Mouse (Mus musculus): ENCODE data around the gene Stap2. TPM values are rescaled to one million over a fixed set of nuclear protein-coding genes. Genes with fewer than 3 reads are reported as not detected.

Stap2 gene
- polyA plus RNA-seq (2014; fragmentation: Nextera tagmentation; extraction: Ambion mirVana): 5.1 and 5.5 TPM in 2 replicates

DNA sequence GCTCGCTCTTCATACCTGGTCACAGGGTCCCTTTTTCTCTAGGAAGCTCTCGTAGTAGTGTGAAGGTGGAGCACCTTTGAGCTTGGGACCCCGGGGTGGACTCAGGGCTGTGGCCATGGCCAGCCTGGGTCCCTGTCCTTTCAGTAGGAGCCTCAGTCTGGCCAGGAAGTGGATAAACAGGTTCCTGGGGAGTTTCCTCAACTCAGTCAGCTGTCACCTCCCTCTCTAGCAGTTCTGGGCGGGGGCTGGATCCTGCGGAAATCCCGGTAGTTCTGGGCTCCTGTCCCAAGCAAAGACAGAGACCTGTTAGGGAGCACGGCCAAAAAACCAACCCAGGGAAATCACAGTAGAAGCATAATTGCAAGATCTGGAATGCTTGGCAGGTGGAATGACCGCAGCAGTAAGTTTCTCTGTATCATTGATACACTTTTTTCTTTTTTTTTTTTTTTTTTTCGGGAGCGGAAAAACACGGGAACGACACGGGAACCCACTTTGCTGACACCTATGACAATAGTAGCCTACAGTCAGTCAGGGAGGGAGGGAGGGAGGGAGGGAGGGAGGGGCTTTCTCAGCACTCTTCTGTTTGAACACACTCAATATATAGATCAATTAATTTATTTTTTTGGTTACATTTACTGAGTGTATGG lies at the start of gene Stap2, which contains the start of gene Mpnd:
Gene Stap2 (minus strand): TSS at position 170 of the 647 bp plus-strand sequence.
Gene Mpnd (plus strand): TSS at position 297 of the 647 bp plus-strand sequence.
- Histone ChIP-seq H3K27me3 (ENCODE audit: control insufficient read depth, insufficient read depth, low read length) (peaks cover 3% of the 10 kb centered on the region; the same call in 1 of the 2 replicates), H3K4me2 (ENCODE audit: low read length) (no peak within 1 kb of the TSS), H3K9ac (replicated peaks; ENCODE audit: low read length) (no peak within 1 kb of the TSS), H3K36me3 (ENCODE audit: control insufficient read depth, insufficient read depth, low read length) (no peaks in the 10 kb centered on the region), H3K9me3 (ENCODE audit: control insufficient read depth, low read length) (no peaks in the 10 kb centered on the region), H3K4me3 (replicated peaks; ENCODE audit: low read depth, low read length) (no peak within 1 kb of the TSS), H3K4me1 (ENCODE audit: control insufficient read depth, insufficient read depth, low read length) (peaks cover 12% of the 10 kb centered on the region), H3K27ac (replicated peaks; ENCODE audit: low read depth, low read length) (no peak within 1 kb of the TSS)
- ATAC-seq (ENCODE audit: low FRiP score, low TSS enrichment): no peak
- peak; percentile 84 for DNase-seq
- 55% methylated on average over 13 of the region's 13 CpGs for WGBS

GRCm38 (mm10) chr17:56054938-56055337 lies 49.6 kb upstream of the Stap2 start:
- Histone ChIP-seq H3K4me3 (replicated peaks; ENCODE audit: low read depth, low read length) (no peak overlapping the region), H3K9me3 (ENCODE audit: control insufficient read depth, low read length) (no peaks in the 10 kb centered on the region), H3K27me3 (ENCODE audit: control insufficient read depth, insufficient read depth, low read length) (no peaks in the 10 kb centered on the region), H3K36me3 (ENCODE audit: control insufficient read depth, insufficient read depth, low read length) (peaks cover 17% of the 10 kb centered on the region), H3K4me2 (ENCODE audit: low read length) (no peak overlapping the region), H3K4me1 (ENCODE audit: control insufficient read depth, insufficient read depth, low read length) (no peaks in the 10 kb centered on the region), H3K9ac (replicated peaks; ENCODE audit: low read length) (no peak overlapping the region), H3K27ac (replicated peaks; ENCODE audit: low read depth, low read length) (no peak overlapping the region)
- no peak for DNase-seq
- no peak for ATAC-seq (ENCODE audit: low FRiP score, low TSS enrichment)

GRCm38 (mm10) chr17:56051369-56051768 lies 46.0 kb upstream of the Stap2 start:
- Histone ChIP-seq H3K9me3 (ENCODE audit: control insufficient read depth, low read length) (no peaks in the 10 kb centered on the region), H3K4me1 (ENCODE audit: control insufficient read depth, insufficient read depth, low read length) (no peaks in the 10 kb centered on the region), H3K4me2 (ENCODE audit: low read length) (no peak overlapping the region), H3K9ac (replicated peaks; ENCODE audit: low read length) (no peak overlapping the region), H3K4me3 (replicated peaks; ENCODE audit: low read depth, low read length) (no peak overlapping the region), H3K36me3 (ENCODE audit: control insufficient read depth, insufficient read depth, low read length) (peaks cover 15% of the 10 kb centered on the region), H3K27ac (replicated peaks; ENCODE audit: low read depth, low read length) (no peak overlapping the region), H3K27me3 (ENCODE audit: control insufficient read depth, insufficient read depth, low read length) (no peaks in the 10 kb centered on the region)
- WGBS: 92% methylated on average over 5 of the region's 5 CpGs
- DNase-seq (no peak), ATAC-seq (ENCODE audit: low FRiP score, low TSS enrichment) (no peak)

DNA sequence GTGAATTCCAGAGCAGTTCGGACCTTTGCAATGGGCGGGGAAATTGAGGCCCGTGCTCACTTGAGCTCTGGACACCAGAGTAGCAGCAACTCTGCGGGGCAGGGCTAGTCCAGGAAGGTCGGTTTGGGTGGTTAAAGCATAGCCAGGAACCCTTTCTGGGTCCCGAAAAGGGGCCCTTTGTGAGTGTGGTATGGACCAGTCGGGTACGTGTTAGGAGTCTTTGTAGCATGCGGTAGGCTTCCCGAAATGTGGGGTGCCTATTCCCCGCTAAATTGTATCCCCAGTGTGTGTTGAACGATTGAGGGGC lies 35.4 kb upstream of the Stap2 start:
- H3K36me3 ChIP-seq (ENCODE audit: control insufficient read depth, insufficient read depth, low read length): peaks cover 2% of the 10 kb centered on the region; the same call in 1 of the 2 replicates
- H3K27me3 ChIP-seq (ENCODE audit: control insufficient read depth, insufficient read depth, low read length): no peaks in the 10 kb centered on the region
- H3K27ac ChIP-seq (replicated peaks; ENCODE audit: low read depth, low read length): no peak overlapping the region
- H3K4me1 ChIP-seq (ENCODE audit: control insufficient read depth, insufficient read depth, low read length): peaks cover 8% of the 10 kb centered on the region; the same call in 1 of the 2 replicates
- peak overlapping the region; percentile 77 for H3K4me3 ChIP-seq (replicated peaks; ENCODE audit: low read depth, low read length)
- DNase-seq (no peak), ATAC-seq (ENCODE audit: low FRiP score, low TSS enrichment) (no peak)
- 3% methylated on average over 12 of the region's 12 CpGs for WGBS
- H3K4me2 ChIP-seq (ENCODE audit: low read length): peak overlapping the region; percentile 91
- no peaks in the 10 kb centered on the region for H3K9me3 ChIP-seq (ENCODE audit: control insufficient read depth, low read length)
- peak overlapping the region; percentile 60 for H3K9ac ChIP-seq (replicated peaks; ENCODE audit: low read length)

DNA sequence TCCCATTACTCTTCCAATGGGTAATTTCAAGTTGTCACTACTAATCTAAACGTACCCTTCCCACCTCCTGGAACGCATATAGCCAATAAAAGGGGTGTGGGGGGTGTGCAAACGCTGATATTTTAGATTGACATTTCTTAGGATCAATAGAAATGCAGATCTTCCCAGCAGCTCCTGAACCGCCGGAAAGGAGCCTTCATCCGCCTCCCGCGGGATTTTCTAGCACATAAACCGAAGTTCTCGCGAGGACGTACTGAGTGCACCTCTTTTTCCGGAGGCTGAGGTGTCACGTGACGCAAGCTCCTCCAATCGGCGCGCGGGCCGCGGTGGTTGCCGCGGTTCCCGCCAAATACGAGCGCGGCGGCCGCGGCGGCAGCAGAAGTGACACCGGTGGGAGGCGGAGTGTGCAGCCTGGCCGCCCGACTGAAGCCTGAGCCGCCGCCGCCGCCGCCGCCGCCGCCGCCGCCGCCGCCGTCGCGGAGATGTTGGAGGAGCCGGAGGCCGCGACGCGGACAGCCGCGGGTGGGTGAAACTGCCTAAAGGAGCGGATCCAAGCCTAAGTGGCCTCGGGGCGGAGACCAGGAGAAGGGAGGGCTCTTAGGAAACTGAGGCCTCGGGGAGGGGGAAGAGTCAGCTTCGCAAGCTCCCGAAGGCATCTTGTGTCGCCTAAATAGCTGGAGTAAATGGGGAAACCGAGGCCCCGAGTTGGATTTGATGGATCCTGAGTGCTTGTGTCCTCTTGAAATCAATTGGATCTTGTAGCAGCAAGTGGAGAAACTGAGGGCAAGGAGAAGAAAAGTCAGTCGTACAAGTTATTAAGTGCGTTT lies 34.9 kb upstream of the Stap2 start, which contains the start of gene Chaf1a:
Gene Chaf1a (plus strand): TSS at position 410 of the 827 bp plus-strand sequence.
- Histone ChIP-seq H3K27ac (replicated peaks; ENCODE audit: low read depth, low read length) (peak within 1 kb of the TSS; percentile 76), H3K27me3 (ENCODE audit: control insufficient read depth, insufficient read depth, low read length) (no peaks in the 10 kb centered on the region), H3K36me3 (ENCODE audit: control insufficient read depth, insufficient read depth, low read length) (peaks cover 2% of the 10 kb centered on the region; the same call in 1 of the 2 replicates), H3K4me3 (replicated peaks; ENCODE audit: low read depth, low read length) (peak within 1 kb of the TSS; percentile 77), H3K9me3 (ENCODE audit: control insufficient read depth, low read length) (no peaks in the 10 kb centered on the region), H3K4me1 (ENCODE audit: control insufficient read depth, insufficient read depth, low read length) (peaks cover 13% of the 10 kb centered on the region), H3K9ac (replicated peaks; ENCODE audit: low read length) (peak within 1 kb of the TSS; percentile 60), H3K4me2 (ENCODE audit: low read length) (peak within 1 kb of the TSS; percentile 91)
- under 1% methylated on average over 68 of the region's 68 CpGs for WGBS
- DNase-seq: peak; percentile 100
- ATAC-seq (ENCODE audit: low FRiP score, low TSS enrichment): peak; percentile 87

GRCm38 (mm10) chr17:56039345-56039744 lies 34.0 kb upstream of the Stap2 start:
- Histone ChIP-seq H3K36me3 (ENCODE audit: control insufficient read depth, insufficient read depth, low read length) (peaks cover 8% of the 10 kb centered on the region), H3K27me3 (ENCODE audit: control insufficient read depth, insufficient read depth, low read length) (no peaks in the 10 kb centered on the region), H3K4me2 (ENCODE audit: low read length) (peak overlapping the region; percentile 91), H3K27ac (replicated peaks; ENCODE audit: low read depth, low read length) (no peak overlapping the region), H3K4me3 (replicated peaks; ENCODE audit: low read depth, low read length) (peak overlapping the region; percentile 77), H3K4me1 (ENCODE audit: control insufficient read depth, insufficient read depth, low read length) (peaks cover 18% of the 10 kb centered on the region), H3K9me3 (ENCODE audit: control insufficient read depth, low read length) (no peaks in the 10 kb centered on the region), H3K9ac (replicated peaks; ENCODE audit: low read length) (no peak overlapping the region)
- ATAC-seq (ENCODE audit: low FRiP score, low TSS enrichment) (no peak), DNase-seq (no peak)
- WGBS: 83% methylated on average over 4 of the region's 4 CpGs

DNA sequence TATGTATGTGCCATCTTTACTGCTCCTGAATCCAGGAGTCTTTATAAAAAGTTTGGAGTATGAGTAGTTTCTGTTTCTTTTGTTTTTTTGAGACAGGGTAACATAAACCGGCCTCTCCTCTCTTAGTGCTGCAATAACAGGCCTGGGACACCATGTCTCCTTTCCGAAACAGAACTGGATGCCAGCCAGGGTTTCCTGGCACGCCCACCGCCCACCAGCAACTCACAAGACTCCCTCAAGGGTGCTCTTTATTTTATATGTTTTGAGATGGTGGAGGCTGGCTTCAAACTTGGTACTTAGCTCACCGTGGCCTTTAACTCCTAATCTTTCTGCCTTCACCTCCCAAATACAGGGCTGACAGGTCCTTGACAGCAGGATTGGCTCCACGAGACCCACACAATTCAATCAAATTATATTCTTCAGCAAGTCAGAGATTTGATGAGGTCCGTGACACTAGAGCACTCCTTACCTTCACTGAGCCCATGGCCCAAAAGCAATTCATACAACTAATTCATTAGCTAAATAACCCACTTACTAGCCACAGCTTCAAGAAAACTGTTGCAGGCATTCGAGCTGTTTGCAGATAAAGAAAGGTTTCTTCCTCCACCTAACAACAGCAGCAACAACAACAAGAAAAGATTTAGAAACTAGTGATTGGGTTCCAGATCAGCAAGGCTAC lies 33.3 kb upstream of the Stap2 start:
- no peak overlapping the region for H3K9ac ChIP-seq (replicated peaks; ENCODE audit: low read length)
- 89% methylated on average over 8 of the region's 8 CpGs for WGBS
- H3K36me3 ChIP-seq (ENCODE audit: control insufficient read depth, insufficient read depth, low read length): peaks cover 12% of the 10 kb centered on the region
- DNase-seq (no peak), ATAC-seq (ENCODE audit: low FRiP score, low TSS enrichment) (no peak)
- H3K4me2 ChIP-seq (ENCODE audit: low read length): no peak overlapping the region
- H3K27ac ChIP-seq (replicated peaks; ENCODE audit: low read depth, low read length): no peak overlapping the region
- H3K4me1 ChIP-seq (ENCODE audit: control insufficient read depth, insufficient read depth, low read length): peaks cover 18% of the 10 kb centered on the region
- no peak overlapping the region for H3K4me3 ChIP-seq (replicated peaks; ENCODE audit: low read depth, low read length)
- H3K27me3 ChIP-seq (ENCODE audit: control insufficient read depth, insufficient read depth, low read length): no peaks in the 10 kb centered on the region
- H3K9me3 ChIP-seq (ENCODE audit: control insufficient read depth, low read length): no peaks in the 10 kb centered on the region

GRCm38 (mm10) chr17:56036901-56037287 lies 31.5 kb upstream of the Stap2 start:
- H3K27me3 ChIP-seq (ENCODE audit: control insufficient read depth, insufficient read depth, low read length): no peaks in the 10 kb centered on the region
- WGBS: 34% methylated on average over 13 of the region's 13 CpGs
- peak overlapping the region; percentile 2; the same call in 1 of the 2 replicates for H3K27ac ChIP-seq (replicated peaks; ENCODE audit: low read depth, low read length)
- H3K4me3 ChIP-seq (replicated peaks; ENCODE audit: low read depth, low read length): peak overlapping the region; percentile 88
- peaks cover 21% of the 10 kb centered on the region for H3K36me3 ChIP-seq (ENCODE audit: control insufficient read depth, insufficient read depth, low read length)
- peaks cover 18% of the 10 kb centered on the region for H3K4me1 ChIP-seq (ENCODE audit: control insufficient read depth, insufficient read depth, low read length)
- peak overlapping the region; percentile 36 for H3K4me2 ChIP-seq (ENCODE audit: low read length)
- peak; percentile 16 for ATAC-seq (ENCODE audit: low FRiP score, low TSS enrichment)
- peak overlapping the region; percentile 80; the same call in 1 of the 2 replicates for H3K9ac ChIP-seq (replicated peaks; ENCODE audit: low read length)
- H3K9me3 ChIP-seq (ENCODE audit: control insufficient read depth, low read length): no peaks in the 10 kb centered on the region
- DNase-seq: no peak

Measured in midbrain, embryonic 14.5 days (tissue).